Mouse (Mus musculus): Measurements from ENCODE around the gene Cdkl3. TPM values are rescaled to one million over a fixed set of nuclear protein-coding genes. Genes with fewer than 3 reads are reported as not detected.
A peak's percentile ranks its signal among the peaks of the same experiment; 100 is the strongest.

Cdkl3 gene
- polyA plus RNA-seq, 1 experiment = 1.8 TPM

GRCm38 (mm10) chr11:52129171-52129570 lies 125.2 kb downstream of the Cdkl3 start:
- Histone ChIP-seq H3K4me1 (ENCODE audit: control insufficient read depth, insufficient read depth, low read length) (no peaks in the 10 kb centered on the region), H3K27ac (ENCODE audit: insufficient read depth, low read depth, low read length) (no peak overlapping the region), H3K4me3 (ENCODE audit: insufficient read depth, low read depth, low read length) (no peak overlapping the region), H3K27me3 (replicated peaks; ENCODE audit: control insufficient read depth, insufficient read depth, low read length) (no peaks in the 10 kb centered on the region), H3K36me3 (ENCODE audit: control insufficient read depth, insufficient read depth, low read length) (peaks cover 3% of the 10 kb centered on the region)
- no peak for DNase-seq
- TF ChIP-seq CTCF (conservative IDR thresholded peaks at IDR 0.05; ENCODE audit: insufficient read depth, insufficient read length, low read depth, low read length) (0 out of 2 replicates have a peak, but pooled peaks have one; percentile 15), POLR2A (IDR thresholded peaks at IDR 0.05; ENCODE audit: low read depth, low read length) (no peak)
- 34% methylated on average over 3 of the region's 3 CpGs for WGBS

- no peaks in the 10 kb centered on the region for H3K27me3 ChIP-seq (replicated peaks; ENCODE audit: control insufficient read depth, insufficient read depth, low read length)
- no peaks in the 10 kb centered on the region for H3K4me1 ChIP-seq (ENCODE audit: control insufficient read depth, insufficient read depth, low read length)
- no peak for DNase-seq
- H3K4me3 ChIP-seq (ENCODE audit: insufficient read depth, low read depth, low read length) = no peak overlapping the region
- 65% methylated on average over 10 of the region's 10 CpGs for WGBS
- H3K27ac ChIP-seq (ENCODE audit: insufficient read depth, low read depth, low read length) = no peak overlapping the region
- H3K36me3 ChIP-seq (ENCODE audit: control insufficient read depth, insufficient read depth, low read length) = no peaks in the 10 kb centered on the region
- TF ChIP-seq CTCF (conservative IDR thresholded peaks at IDR 0.05; ENCODE audit: insufficient read depth, insufficient read length, low read depth, low read length) (no peak), POLR2A (IDR thresholded peaks at IDR 0.05; ENCODE audit: low read depth, low read length) (no peak)
These were observed 125.8 kb downstream of the Cdkl3 start for GRCm38 (mm10) chr11:52129621-52130450.

- no peak overlapping the region for H3K4me3 ChIP-seq (ENCODE audit: insufficient read depth, low read depth, low read length)
These were observed 126.5 kb downstream of the Cdkl3 start for GRCm38 (mm10) chr11:52130451-52131068.

More at GRCm38 (mm10) chr11:52130451-52131068, 126.5 kb downstream of the Cdkl3 start:
- Histone ChIP-seq H3K27me3 (replicated peaks; ENCODE audit: control insufficient read depth, insufficient read depth, low read length) (no peaks in the 10 kb centered on the region), H3K27ac (ENCODE audit: insufficient read depth, low read depth, low read length) (no peak overlapping the region), H3K4me1 (ENCODE audit: control insufficient read depth, insufficient read depth, low read length) (no peaks in the 10 kb centered on the region), H3K36me3 (ENCODE audit: control insufficient read depth, insufficient read depth, low read length) (no peaks in the 10 kb centered on the region)
- DNase-seq = no peak
- WGBS = 78% methylated on average over 7 of the region's 7 CpGs
- TF ChIP-seq POLR2A (IDR thresholded peaks at IDR 0.05; ENCODE audit: low read depth, low read length) (no peak), CTCF (conservative IDR thresholded peaks at IDR 0.05; ENCODE audit: insufficient read depth, insufficient read length, low read depth, low read length) (peak; percentile 28)

Other genes with a start within 250 kb of the Cdkl3 start
- gene Sec24a, start 240.6 kb upstream of the Cdkl3 start, polyA plus RNA-seq (2012; rRNA removed) = 14.7 and 14.8 TPM in 2 replicates
- gene Sar1b, start 240.5 kb upstream of the Cdkl3 start, polyA plus RNA-seq (2012; rRNA removed) = 47.1 and 62.2 TPM in 2 replicates
- 13.4 and 13.8 TPM in 2 replicates for gene Jade2, start 146.6 kb upstream of the Cdkl3 start, polyA plus RNA-seq (2012; rRNA removed)
- 15.6 and 17.2 TPM in 2 replicates for gene Cdkn2aipnl, start 36.6 kb upstream of the Cdkl3 start, polyA plus RNA-seq (2012; rRNA removed)
- 48.5 and 70.9 TPM in 2 replicates for gene Ube2b, start 3.5 kb upstream of the Cdkl3 start, polyA plus RNA-seq (2012; rRNA removed)
- 30.9 and 38.0 TPM in 2 replicates for gene Ppp2ca, start 94.5 kb downstream of the Cdkl3 start, polyA plus RNA-seq (2012; rRNA removed)
- gene Olfr1373, start 141.3 kb downstream of the Cdkl3 start, polyA plus RNA-seq (2012; rRNA removed) = not detected in 2 replicates
- not detected in 2 replicates for gene Olfr1371, start 209.8 kb downstream of the Cdkl3 start, polyA plus RNA-seq (2012; rRNA removed)
- gene Skp1a, start 227.8 kb downstream of the Cdkl3 start, polyA plus RNA-seq (2012; rRNA removed) = 34.4 and 68.9 TPM in 2 replicates

Measured in kidney, adult 2 months (tissue).